Mouse (Mus musculus) adrenal gland, adult 8-10 months (tissue): Measurements from ENCODE around the gene Zfp276. TPM values are rescaled to one million over a fixed set of nuclear protein-coding genes. Genes with fewer than 3 reads are reported as not detected.
"Not testable (repeated sequence)": the region's sequence is repeated elsewhere in the genome, so short reads cannot be mapped to it uniquely, and the experiment has no call there.

Experiments
- DNase-seq: peaks from one replicate; pipeline ENCODE4 v3.0.0; 2022
- total RNA-seq, 4 experiments: library from RNA; stranded (reverse); gene quantifications; 2 replicates each; pipeline ENCODE4 v1.2.4; 2022

The Zfp276 gene
- total RNA-seq, 4 experiments from 2014 or later, result 18.2 to 37.2 (median 27.8) TPM

DNA sequence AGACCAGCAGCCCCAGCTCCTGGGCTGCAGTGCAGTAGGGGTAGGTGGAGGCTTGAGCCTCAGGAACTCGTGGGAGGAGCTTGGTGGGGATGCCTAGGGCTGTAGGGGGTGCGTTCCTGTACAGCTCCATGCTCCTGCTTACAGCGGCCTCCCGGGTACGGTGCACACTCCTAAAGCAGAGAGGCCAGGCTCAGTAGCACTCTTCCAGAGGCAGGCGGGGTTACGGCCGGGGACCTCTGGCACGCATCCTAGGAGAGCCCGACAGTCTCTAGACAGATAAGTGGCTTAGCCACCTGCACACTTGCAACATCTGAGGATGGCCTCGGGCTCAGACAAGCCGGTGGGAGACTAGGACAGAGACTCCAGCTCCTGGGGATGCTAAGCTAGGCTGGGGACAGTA lies 8.5 kb upstream of the Zfp276 start:
- DNase-seq, result no peak

DNA sequence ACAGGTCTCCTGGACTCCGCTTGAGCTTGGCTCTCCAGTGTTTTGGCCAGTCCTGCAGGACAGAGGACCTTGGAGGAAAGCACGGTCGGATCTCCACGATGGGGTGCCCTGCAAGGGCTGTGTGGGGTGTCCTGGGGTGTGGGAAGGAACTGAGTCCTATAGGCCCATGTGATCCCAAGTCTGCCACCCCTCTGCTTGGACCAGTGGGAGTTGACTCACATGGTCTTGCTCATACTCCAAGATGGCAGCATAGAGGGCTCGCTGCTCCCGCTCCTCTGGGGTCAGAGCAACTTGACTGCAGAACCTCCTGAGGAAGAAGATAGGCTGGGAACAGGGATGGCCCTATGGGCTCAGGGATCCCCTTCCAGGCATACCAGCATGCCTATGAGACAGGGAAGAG lies 6.2 kb upstream of the Zfp276 start:
- DNase-seq, result no peak

GRCm38 (mm10) chr8:123248596-123248995 lies 5.4 kb upstream of the Zfp276 start:
- no peak for DNase-seq

DNA sequence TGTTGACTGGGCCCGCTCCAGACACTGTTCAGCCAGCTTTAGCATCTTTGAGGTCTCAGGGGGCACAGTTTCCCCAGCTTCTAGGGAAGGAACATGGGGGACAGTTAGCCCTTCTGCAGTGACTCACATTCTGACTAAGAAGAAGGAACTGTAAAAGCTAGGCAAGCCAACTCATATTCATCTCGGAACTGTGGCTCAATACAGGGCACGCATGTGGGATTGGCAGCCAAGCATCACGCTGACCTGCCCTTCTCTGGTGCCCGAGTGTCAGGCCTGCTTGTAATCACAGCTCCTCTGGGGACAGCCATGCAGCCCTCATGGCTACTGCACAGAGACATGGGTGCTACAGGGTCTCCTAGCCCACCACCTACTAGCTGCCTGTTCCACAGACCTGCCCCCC lies 3.1 kb upstream of the Zfp276 start:
- no peak for DNase-seq

DNA sequence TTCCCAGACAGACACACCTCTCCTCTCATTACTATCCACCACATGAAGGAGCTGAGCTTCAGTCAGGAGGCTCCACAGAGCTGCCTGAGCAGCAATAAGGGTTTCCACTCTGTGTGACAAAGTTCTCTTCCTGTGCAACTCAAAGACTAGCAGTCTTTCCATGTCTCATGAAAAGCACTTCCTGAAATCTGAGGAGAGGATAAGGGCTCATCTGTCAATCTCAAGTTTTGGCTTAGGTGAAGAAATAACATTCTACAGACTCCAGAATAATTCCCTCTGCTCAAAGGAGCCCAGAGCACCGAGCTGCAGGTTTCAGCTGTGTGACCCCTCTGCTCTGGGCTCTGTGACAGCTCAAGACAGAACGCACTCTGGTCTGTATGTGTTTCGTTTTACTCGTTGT lies 1.1 kb upstream of the Zfp276 start:
- no peak for DNase-seq

GRCm38 (mm10) chr8:123253451-123254098 lies 420 bp upstream of the Zfp276 start:
- peak; percentile 17 for DNase-seq

DNA sequence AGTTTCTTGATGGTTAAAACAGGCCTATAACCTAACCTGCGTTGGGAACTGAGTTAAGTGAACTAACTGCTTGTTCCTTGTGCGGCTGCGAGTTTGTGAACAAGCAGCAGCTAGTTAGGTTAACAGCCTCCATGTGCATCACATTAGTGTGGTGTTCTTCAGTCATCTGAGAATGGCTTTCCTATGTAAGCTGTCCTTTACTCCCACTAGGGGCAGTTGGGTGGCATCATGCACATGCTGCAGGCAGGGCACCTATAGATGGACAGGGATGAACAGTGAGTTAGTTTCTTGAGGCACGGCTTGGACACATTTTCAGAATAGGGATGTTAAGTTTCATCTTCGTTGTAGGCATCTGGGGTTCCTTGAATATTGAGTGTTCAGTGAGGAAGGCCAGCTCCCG lies 1.2 kb downstream of the Zfp276 start:
- no peak for DNase-seq

GRCm38 (mm10) chr8:123257114-123257513 lies 3.1 kb downstream of the Zfp276 start:
- DNase-seq, result no peak

DNA sequence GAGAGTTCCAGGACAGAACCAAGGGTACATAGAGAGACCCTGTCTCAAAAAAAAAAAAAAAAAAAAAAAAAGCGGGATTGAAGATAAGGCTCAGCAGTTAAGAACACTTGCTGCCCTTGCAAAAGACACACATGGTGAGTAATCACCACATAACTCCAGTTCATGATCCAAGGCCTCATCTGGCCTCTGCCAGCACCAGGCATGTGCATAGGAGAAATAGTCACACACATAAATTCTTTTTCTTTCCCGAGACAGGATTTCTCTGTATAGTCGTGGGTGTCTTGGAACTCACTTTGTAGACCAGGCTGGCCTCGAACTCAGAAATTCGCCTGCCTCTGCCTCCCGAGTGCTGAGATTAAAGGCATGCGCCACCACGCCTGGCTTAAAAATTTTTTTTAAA lies 3.6 kb downstream of the Zfp276 start:
- not testable (repeated sequence) for DNase-seq

- DNase-seq, result no peak
Observed at GRCm38 (mm10) chr8:123267926-123268656, 14.1 kb downstream of the Zfp276 start.

DNA sequence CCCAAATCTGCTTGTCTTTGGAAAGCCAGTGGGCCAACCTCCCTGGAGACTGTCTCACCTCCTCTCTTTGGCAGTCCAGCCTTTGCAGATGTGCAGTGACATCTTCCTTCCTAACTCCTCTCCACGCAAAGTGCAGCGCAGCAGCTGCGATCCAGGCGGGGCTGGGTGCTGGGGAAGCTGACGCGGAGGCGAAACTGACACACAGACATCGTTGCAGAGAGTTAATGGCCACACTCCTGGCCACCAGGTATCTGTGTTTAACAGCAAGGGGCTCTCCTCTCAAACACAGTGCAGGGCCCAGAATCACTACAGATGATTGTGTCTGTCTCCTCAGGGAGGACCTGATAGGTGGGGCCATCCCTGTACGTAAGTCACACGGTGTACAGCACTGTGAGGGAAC lies 17.2 kb downstream of the Zfp276 start:
- no peak for DNase-seq

GRCm38 (mm10) chr8:123271901-123272300 lies 17.9 kb downstream of the Zfp276 start:
- no peak for DNase-seq

DNA sequence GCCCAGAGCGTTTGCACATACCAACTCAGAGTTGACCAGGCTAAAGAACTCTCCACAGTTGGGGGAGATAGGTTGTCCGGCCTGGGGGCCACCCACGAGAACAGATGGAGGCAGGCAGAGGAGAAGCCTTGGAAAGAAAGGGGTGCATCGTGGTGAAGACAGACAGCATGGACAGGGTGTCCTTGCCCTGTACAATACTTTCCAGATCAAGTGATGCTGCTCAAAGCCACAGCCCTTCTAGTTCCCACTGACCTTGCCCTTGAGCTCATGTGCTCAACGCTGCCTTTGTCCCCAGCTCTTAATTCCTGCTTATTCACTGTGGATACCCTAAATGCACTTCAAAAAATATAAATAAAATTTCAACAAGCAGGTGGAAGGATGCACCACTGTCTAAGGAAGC lies 20.5 kb downstream of the Zfp276 start:
- no peak for DNase-seq

- DNase-seq, result no peak
Observed at GRCm38 (mm10) chr8:123275096-123275495, 21.1 kb downstream of the Zfp276 start.

DNA sequence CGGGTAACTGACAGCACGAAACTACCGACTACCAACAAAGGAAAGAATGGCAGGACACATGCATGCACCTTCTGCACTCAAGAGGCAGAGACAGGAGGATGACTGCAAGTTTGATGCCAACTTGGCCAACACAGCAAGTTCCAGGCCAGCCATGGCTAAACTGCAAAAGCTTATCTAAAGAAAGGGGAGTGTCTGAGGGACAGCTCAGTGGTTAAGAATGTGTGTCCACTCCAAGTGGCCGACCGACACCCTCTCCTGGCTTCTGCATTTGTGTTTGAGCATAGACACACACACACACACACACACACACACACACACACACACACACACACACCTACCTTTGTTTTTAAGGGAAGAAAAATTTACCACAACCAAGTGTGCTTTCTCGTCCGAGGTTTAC lies 24.4 kb downstream of the Zfp276 start:
- no peak for DNase-seq

DNA sequence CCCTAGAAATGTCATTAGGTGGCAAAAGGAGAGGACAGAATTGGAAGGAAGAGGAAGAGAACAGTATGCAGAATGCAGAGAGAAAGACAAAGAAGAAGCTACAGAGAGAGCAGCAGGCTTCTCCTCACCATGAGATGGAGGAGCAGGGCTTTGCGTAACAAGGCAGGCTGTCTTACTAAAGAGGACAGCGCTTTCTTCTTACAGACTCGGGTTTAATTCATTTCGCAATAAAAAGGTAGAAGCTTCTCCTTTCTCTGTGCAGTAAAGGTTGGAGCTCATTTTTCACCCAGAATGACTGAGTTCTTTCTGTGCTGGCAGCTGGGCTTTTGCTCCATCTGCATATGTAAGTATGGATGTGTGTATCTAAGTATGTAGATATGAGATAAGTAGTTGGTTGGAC lies 25.8 kb downstream of the Zfp276 start:
- DNase-seq, result no peak

DNA sequence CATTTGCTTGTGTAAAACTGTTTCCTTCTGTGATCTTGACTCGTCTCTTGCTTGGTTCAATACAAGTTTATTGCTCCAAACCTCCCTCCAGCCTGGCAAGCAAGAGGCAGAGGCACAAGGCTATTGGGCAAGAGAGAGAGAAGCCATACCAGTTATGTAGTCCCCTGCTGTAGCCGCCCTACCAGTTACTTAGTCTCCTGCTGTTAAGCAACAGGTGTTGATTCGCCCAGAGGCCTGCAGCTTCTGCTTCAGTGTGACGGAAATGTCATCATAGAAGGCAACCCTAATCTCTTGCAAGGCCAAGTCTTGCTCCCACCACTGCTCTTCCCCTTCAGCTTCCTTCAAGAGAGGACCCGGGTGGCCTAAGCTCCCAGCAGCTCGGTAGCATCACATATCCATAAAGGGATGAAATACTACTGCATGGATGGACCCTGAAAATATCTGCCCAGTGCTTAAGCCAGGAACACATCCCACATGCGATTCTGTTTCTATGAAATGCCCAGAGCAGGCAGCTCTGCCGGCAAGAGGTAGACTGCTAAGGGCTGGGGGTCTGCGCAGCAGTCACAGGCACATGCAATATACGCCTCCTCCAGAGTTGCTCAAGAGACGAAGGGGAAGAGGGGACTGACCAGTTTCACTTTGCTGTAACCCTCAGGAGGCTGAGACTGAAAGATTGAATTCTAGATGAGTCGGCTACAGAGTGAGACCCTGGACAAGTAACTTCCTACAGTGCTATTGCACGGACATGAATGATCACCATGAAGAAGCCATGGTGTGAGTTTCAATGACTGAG lies 26.5 kb downstream of the Zfp276 start:
- DNase-seq, result no peak

DNA sequence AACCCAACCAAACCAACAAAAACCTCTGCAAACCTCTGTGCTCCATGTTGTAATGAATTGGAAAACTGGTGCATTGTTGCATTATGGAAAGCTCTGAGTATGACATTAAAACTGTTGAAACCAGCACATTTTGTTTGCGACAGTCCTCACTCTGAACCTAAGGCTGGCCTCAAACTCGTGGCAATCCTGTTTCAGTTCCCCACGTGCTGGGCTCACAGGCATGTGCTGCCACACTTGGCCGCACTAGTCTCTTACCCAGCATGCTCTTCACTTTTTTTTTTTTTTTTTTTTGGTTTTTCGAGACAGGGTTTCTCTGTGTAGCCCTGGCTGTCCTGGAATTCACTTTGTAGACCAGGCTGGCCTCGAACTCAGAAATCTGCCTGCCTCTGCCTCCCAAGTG lies 29.0 kb downstream of the Zfp276 start:
- not testable (repeated sequence) for DNase-seq

DNA sequence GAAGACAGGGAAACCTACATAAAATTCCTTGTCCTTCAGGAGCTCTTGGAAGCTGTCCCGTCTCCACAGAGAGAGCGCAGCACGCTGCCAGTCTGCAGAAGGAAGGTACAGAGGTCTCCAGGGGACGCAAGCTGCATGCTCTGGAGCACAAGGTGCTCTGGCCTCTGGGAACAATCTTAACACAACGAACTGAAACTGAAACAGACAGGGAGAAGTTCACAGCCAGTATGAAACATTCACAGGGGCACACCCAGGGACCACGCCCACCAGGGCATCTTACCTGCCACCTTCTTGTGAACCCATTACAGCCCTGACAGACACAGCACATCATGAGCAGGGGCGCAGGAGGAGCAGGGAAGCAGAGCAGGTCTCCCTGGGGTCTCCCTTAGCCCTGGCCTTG lies 30.0 kb downstream of the Zfp276 start:
- DNase-seq, result no peak

DNA sequence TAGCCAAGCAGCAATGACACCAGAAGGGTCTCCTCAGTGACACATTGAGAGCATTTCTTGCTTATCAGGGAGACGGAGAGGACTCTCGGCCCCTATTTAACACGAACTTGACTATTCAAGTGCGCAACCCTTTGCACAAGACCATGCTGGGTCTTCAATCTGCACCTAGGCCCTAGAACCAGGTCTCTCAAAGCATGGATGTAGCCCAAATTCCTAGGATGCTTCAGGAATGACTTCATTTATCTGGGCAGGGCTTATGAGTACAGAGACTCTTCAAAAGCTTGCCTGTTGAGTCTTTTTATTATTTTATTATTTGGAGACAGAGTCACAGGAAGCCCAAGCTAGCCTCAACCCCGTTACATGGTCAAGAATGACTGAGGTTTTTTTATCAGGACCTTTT lies 30.5 kb downstream of the Zfp276 start:
- DNase-seq, result no peak

DNA sequence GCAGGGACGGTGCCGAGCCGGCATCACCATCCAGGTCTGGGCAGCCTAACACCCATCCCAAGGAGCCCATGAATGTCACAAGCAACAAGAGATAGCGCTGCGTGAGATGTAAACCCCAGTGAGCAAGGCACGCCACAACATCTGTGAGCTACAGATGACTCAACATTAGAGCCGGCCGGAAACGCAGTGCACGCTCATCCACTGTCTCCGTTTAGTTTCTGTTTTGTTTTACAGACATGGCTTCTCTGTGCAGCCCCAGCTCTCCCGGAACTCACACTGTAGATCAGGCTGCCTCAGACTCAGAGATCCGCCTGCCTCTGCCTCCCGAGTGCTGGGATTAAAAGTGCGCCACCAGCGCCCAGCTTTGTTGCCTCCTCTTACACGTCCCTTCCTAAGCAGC lies 33.4 kb downstream of the Zfp276 start:
- DNase-seq, result no peak

DNA sequence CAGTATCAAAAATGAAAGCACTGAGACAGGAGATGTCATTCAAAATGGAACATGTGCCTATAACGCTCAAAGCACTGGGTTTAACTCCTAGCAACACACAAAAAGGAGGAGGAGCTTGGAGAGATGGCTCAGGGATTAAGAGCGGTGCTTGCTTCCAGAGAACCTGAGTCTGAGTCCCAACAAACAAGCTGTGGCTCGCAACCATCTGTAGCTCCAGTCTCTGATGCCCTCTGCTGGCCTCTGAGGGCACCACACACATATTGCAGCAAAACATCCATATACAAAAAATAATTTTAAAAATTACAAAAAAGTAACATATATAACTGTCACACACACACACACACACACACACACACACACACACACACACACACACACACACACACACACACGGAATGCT lies 36.2 kb downstream of the Zfp276 start:
- DNase-seq, result no peak

GRCm38 (mm10) chr8:123290679-123291078 lies 36.7 kb downstream of the Zfp276 start:
- no peak for DNase-seq

- DNase-seq, result no peak
Observed at GRCm38 (mm10) chr8:123291716-123292115, 37.7 kb downstream of the Zfp276 start.
